Mouse (Mus musculus): ENCODE data around the gene Tspear. TPM values are rescaled to one million over a fixed set of nuclear protein-coding genes. Genes with fewer than 3 reads are reported as not detected.

The Tspear gene
- total and polyA plus RNA-seq, 3 experiments: not detected

GRCm38 (mm10) chr10:77880305-77880704 lies 193.9 kb downstream of the Tspear start:
- TF ChIP-seq CTCF (IDR thresholded peaks at IDR 0.05; ENCODE audit: low read depth, low read length) (no peak), POLR2AphosphoS5 (IDR thresholded peaks at IDR 0.05; ENCODE audit: insufficient replicate concordance, low read depth, low read length) (no peak), TAL1 (conservative IDR thresholded peaks at IDR 0.05; ENCODE audit: low read depth, low read length) (no peak), GATA1 (IDR thresholded peaks at IDR 0.05; ENCODE audit: borderline replicate concordance, low read length) (no peak), GATA2 (IDR thresholded peaks at IDR 0.05; ENCODE audit: borderline replicate concordance, low read depth, low read length) (no peak)
- no peak for ATAC-seq (ENCODE audit: extremely low read depth, insufficient number of reproducible peaks, low FRiP score, poor library complexity, severe bottlenecking)
- H3K27me3 ChIP-seq (ENCODE audit: insufficient read depth, low read length): no peaks in the 10 kb centered on the region
- H3K9me3 ChIP-seq (replicated peaks): no peaks in the 10 kb centered on the region
- H3K4me1 ChIP-seq (ENCODE audit: insufficient read depth, low read depth, low read length): no peaks in the 10 kb centered on the region
- no peaks in the 10 kb centered on the region for H3K36me3 ChIP-seq (replicated peaks)
- no peak for DNase-seq (ENCODE audit: low spot score)
- H3K4me3 ChIP-seq (ENCODE audit: low read depth, low read length): no peak overlapping the region

- H3K36me3 ChIP-seq (replicated peaks): no peaks in the 10 kb centered on the region
- TF ChIP-seq TAL1 (conservative IDR thresholded peaks at IDR 0.05; ENCODE audit: low read depth, low read length) (no peak), POLR2AphosphoS5 (IDR thresholded peaks at IDR 0.05; ENCODE audit: insufficient replicate concordance, low read depth, low read length) (no peak), CTCF (IDR thresholded peaks at IDR 0.05; ENCODE audit: low read depth, low read length) (0 out of 2 replicates have a peak, but pooled peaks have one; percentile 38)
- no peaks in the 10 kb centered on the region for H3K9me3 ChIP-seq (replicated peaks)
- no peak overlapping the region for H3K4me3 ChIP-seq (ENCODE audit: low read depth, low read length)
- H3K27me3 ChIP-seq (ENCODE audit: insufficient read depth, low read length): no peaks in the 10 kb centered on the region
- no peak for ATAC-seq (ENCODE audit: extremely low read depth, insufficient number of reproducible peaks, low FRiP score, poor library complexity, severe bottlenecking)
- H3K4me1 ChIP-seq (ENCODE audit: insufficient read depth, low read depth, low read length): no peaks in the 10 kb centered on the region
- no peak for DNase-seq (ENCODE audit: low spot score)
Measured at GRCm38 (mm10) chr10:77882553-77882952, 196.2 kb downstream of the Tspear start.

DNA sequence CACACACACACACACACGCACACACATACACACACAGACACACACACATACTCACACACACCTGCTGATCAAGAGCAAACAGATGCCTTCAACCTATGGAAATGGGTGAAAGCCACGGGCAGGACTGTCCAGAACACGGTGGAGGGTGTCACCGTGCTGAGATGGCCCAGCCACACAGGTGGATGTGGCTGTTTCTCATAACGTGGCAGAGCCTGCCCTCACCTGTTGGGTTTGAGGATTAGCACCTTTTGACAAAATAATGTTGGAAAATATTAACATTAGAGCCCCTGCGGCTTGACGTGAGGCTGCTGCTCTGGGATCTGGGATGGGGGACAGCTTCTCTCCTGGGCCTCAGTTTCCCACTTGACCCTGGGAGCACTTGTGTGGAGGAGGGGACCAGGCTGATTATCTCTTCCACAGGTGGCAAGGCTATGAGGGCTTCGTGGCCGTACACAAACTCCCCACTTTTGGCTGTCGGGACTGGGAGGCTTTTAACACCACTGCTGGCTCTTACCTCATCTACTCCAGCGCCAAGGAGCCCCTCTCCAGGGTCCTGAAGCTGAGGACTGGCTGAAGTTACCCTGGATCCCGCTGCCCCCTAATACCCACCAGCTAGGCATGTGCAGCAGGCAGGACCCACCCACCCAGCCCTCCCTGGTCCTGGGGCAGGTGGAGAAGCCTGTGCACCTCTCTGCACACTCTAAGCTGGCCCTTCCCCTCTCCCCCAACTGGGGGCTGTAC lies 199.8 kb downstream of the Tspear start:
- Histone ChIP-seq H3K4me1 (ENCODE audit: insufficient read depth, low read depth, low read length) (no peaks in the 10 kb centered on the region; the same call in 1 of the 2 replicates), H3K9me3 (replicated peaks) (no peaks in the 10 kb centered on the region), H3K27me3 (ENCODE audit: insufficient read depth, low read length) (0 out of 2 replicates have a peak, but pooled peaks cover 2% of the 10 kb centered on the region), H3K36me3 (replicated peaks) (no peaks in the 10 kb centered on the region), H3K4me3 (ENCODE audit: low read depth, low read length) (no peak overlapping the region)
- DNase-seq (ENCODE audit: low spot score) (no peak), ATAC-seq (ENCODE audit: extremely low read depth, insufficient number of reproducible peaks, low FRiP score, poor library complexity, severe bottlenecking) (no peak)
- TF ChIP-seq POLR2AphosphoS5 (IDR thresholded peaks at IDR 0.05; ENCODE audit: insufficient replicate concordance, low read depth, low read length): no peak
- TF ChIP-seq CTCF (IDR thresholded peaks at IDR 0.05; ENCODE audit: low read depth, low read length): no peak
- TF ChIP-seq GATA1 (IDR thresholded peaks at IDR 0.05; ENCODE audit: borderline replicate concordance, low read length): no peak
- TF ChIP-seq GATA2 (IDR thresholded peaks at IDR 0.05; ENCODE audit: borderline replicate concordance, low read depth, low read length): no peak
- no peak for TF ChIP-seq TAL1 (conservative IDR thresholded peaks at IDR 0.05; ENCODE audit: low read depth, low read length)

GRCm38 (mm10) chr10:77890987-77891565 lies 204.7 kb downstream of the Tspear start:
- Histone ChIP-seq H3K27me3 (ENCODE audit: insufficient read depth, low read length) (peaks cover 5% of the 10 kb centered on the region), H3K4me1 (ENCODE audit: insufficient read depth, low read depth, low read length) (no peaks in the 10 kb centered on the region; the same call in 1 of the 2 replicates), H3K36me3 (replicated peaks) (no peaks in the 10 kb centered on the region), H3K4me3 (ENCODE audit: low read depth, low read length) (no peak overlapping the region), H3K9me3 (replicated peaks) (no peaks in the 10 kb centered on the region)
- ATAC-seq (ENCODE audit: extremely low read depth, insufficient number of reproducible peaks, low FRiP score, poor library complexity, severe bottlenecking) (no peak), DNase-seq (ENCODE audit: low spot score) (no peak)
- no peak for TF ChIP-seq GATA1 (IDR thresholded peaks at IDR 0.05; ENCODE audit: borderline replicate concordance, low read length)
- TF ChIP-seq TAL1 (conservative IDR thresholded peaks at IDR 0.05; ENCODE audit: low read depth, low read length): no peak
- no peak for TF ChIP-seq GATA2 (IDR thresholded peaks at IDR 0.05; ENCODE audit: borderline replicate concordance, low read depth, low read length)
- TF ChIP-seq POLR2AphosphoS5 (IDR thresholded peaks at IDR 0.05; ENCODE audit: insufficient replicate concordance, low read depth, low read length): no peak
- TF ChIP-seq CTCF (IDR thresholded peaks at IDR 0.05; ENCODE audit: low read depth, low read length): no peak

GRCm38 (mm10) chr10:77895562-77895961 lies 209.2 kb downstream of the Tspear start:
- H3K4me3 ChIP-seq (ENCODE audit: low read depth, low read length): no peak overlapping the region
- TF ChIP-seq GATA2 (IDR thresholded peaks at IDR 0.05; ENCODE audit: borderline replicate concordance, low read depth, low read length) (no peak), GATA1 (IDR thresholded peaks at IDR 0.05; ENCODE audit: borderline replicate concordance, low read length) (no peak), POLR2AphosphoS5 (IDR thresholded peaks at IDR 0.05; ENCODE audit: insufficient replicate concordance, low read depth, low read length) (no peak), CTCF (IDR thresholded peaks at IDR 0.05; ENCODE audit: low read depth, low read length) (no peak), TAL1 (conservative IDR thresholded peaks at IDR 0.05; ENCODE audit: low read depth, low read length) (no peak)
- DNase-seq (ENCODE audit: low spot score) (no peak), ATAC-seq (ENCODE audit: extremely low read depth, insufficient number of reproducible peaks, low FRiP score, poor library complexity, severe bottlenecking) (no peak)
- no peaks in the 10 kb centered on the region; the same call in 1 of the 2 replicates for H3K4me1 ChIP-seq (ENCODE audit: insufficient read depth, low read depth, low read length)
- no peaks in the 10 kb centered on the region for H3K9me3 ChIP-seq (replicated peaks)
- peaks cover 3% of the 10 kb centered on the region for H3K27me3 ChIP-seq (ENCODE audit: insufficient read depth, low read length)
- H3K36me3 ChIP-seq (replicated peaks): no peaks in the 10 kb centered on the region

DNA sequence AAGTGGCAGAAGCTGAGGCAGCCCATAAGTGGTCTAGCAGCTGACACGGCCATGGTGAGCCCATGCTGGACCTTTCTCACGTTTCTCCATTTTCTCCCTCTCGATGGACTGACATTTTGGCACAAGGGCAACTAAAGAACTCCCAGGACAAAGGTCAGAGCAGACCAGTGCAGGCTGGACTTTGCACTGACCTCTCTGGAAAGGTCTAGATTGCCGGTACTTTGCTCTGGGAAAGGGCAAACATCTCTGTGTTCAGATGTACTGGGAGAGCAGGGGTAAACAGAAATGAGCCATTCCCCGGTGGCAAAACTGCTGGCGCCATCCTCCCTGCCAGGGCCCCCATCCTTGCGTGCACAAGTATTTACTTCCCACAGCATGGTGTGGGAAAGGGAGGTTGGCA lies 213.8 kb downstream of the Tspear start:
- TF ChIP-seq GATA2 (IDR thresholded peaks at IDR 0.05; ENCODE audit: borderline replicate concordance, low read depth, low read length) (no peak), POLR2AphosphoS5 (IDR thresholded peaks at IDR 0.05; ENCODE audit: insufficient replicate concordance, low read depth, low read length) (no peak), TAL1 (conservative IDR thresholded peaks at IDR 0.05; ENCODE audit: low read depth, low read length) (no peak)
- no peaks in the 10 kb centered on the region for H3K4me1 ChIP-seq (ENCODE audit: insufficient read depth, low read depth, low read length)
- no peak overlapping the region for H3K4me3 ChIP-seq (ENCODE audit: low read depth, low read length)
- DNase-seq (ENCODE audit: low spot score): no peak
- ATAC-seq (ENCODE audit: extremely low read depth, insufficient number of reproducible peaks, low FRiP score, poor library complexity, severe bottlenecking): no peak
- no peaks in the 10 kb centered on the region for H3K36me3 ChIP-seq (replicated peaks)
- peaks cover 6% of the 10 kb centered on the region; the same call in 1 of the 2 replicates for H3K27me3 ChIP-seq (ENCODE audit: insufficient read depth, low read length)
- H3K9me3 ChIP-seq (replicated peaks): no peaks in the 10 kb centered on the region
